Mouse (Mus musculus) mouse trophoblast stem cell (cell line): Measurements from ENCODE around the gene Ttc29.

Experiments used
- in situ Hi-C, 2 experiments: fragments of 300-500 bp; cut with MseI, MboI; formaldehyde crosslinking; loops; 2 replicates in 1 of 2; 3 replicates in 1 of 2; pipeline ENCODE4 v1.15.1; 2025

Ttc29 gene

DNA sequence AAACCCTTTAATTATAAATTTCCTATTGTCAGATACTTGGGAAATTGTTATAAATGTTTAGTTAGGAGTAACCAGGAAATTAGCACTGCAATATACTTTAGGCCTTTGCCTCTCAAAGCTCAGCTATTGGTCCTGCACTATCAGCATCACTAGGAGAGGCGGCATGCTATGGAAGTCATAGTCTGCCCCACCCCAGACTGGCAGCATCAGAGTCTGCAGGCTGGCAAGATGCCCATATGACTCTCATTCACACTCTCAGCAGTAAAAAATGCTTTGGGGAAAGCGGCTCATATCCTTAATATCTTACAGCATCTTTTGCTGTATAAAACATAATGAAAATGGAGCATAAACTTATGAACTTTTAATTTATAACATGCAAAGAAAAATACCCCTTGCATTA, 64.3 kb downstream of the Ttc29 start:
- in situ Hi-C loops = no loop called here

DNA sequence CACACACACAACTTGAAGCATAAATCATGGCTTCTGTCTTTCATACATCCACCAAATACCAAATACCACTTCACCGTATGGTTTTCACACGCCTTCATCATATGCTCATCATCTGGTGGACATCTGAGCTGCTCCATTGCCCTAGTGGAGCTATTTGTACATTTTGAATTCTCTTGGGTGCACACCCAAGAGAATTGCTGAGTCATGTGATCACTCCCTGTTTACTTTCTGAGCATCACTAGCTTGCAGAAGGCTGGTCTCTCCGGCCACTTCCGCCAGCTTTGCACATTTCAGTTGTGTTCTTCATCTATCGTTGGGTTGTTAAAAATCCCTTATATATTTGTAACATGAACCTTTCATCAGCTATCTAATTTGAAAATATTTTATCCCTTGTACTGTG, 65.5 kb downstream of the Ttc29 start:
- in situ Hi-C loops = no loop called here

DNA sequence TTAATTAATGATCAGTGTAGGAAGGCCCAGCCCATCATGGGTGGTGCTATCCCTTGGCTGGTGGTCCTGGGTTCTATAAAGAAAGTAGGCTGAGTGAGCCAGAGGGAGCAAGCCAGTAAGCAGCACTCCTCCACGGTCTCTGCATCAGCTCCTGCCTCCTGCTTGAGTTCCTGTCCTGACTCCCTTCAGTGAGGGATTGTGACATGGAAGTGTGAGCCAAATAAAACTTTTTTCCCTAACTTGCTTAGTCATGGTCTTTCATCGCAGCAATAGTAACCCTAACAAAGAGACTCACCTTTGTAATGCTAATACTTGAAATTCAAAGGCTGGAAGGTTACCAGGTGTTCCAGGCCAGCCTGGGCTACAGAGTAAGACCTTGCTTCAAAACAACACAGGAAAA, 71.7 kb downstream of the Ttc29 start:
- in situ Hi-C loops = no loop called here

DNA sequence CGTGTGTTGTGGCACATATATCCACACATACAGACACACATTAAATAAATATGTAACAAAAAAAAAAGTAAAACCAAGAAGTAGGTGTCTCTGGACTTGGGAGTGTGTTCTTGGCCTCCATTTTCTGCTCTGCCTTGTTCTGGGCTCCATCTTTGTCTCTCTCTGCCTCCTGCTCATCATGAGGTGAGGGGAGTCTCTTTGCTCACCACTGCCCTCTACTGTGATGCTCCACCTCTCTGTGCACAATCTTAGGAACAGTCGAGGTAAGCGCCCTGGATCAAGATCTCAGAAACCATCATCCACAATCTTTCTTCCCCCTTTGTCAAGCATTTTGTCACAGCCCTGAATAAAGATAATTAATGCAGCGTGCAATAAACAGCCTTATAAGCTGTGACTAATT, 72.3 kb downstream of the Ttc29 start:
- in situ Hi-C loops = no loop called here

DNA sequence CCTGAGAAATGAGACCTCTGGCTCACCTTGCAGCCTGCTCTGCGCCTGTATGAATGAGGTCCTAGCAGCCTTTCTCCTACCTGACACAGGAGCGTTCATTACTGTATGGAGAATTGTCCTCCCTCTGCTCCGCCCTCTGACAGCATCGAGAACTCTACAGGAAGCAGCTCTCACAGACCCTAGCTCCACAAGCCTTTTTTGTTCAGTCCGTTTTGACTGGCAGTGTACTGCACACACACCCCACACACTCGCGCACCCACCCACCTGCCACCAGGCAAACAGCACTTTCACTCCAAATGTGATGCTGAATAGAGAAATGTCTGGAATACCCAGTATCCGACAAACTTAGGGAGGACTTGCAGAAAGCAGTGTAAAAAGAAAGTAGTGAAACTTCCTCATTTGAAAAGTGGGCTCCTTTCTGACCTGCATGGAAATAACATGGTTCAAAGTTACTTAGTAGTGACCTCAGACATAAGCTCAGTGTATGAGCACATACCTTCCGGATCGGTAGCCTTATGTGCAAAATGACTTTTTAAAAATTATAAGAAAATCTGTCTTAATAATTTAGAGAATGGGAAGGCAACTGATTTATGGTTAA, 76.4 kb downstream of the Ttc29 start:
- in situ Hi-C loops = no loop called here

DNA sequence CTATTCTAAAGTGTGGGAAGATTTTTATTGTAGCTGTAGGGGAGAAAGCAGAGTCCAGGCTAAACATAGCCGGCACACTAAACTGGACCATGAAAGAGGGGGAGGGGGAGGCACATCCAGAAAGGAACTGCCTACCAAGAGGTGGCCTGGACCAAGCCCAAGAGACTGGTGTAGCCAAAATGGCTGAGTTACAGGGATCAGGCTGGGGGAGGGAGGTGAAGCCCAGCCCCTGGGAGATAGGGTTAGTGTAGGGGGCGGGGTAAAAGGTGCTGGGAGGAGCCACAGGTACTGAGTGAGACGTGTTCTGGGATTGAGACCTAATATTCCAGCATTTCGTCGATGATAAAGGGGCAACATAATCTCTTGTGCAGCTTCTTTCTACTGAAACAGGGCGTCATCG, 77.2 kb downstream of the Ttc29 start:
- in situ Hi-C loops = no loop called here

DNA sequence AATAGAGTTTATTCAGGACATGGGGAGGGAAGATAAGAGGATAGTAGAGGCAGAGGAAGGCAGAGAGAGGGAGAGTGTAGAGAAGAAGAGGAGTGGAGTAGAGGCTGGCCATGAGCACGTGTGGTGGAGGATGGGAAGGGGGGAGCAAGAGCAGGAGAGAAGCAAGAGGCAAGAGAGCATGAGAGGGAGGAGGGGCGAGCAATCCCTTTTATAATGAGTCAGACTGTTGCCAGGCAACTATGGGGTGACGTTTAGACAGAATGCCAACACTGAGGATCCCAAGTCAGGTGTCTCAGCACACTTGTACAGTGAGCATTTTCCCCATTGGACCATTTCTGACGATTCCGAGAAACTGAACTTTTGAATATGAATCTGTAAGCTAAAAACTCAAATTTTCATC, 82.4 kb downstream of the Ttc29 start:
- in situ Hi-C loops = no loop called here

DNA sequence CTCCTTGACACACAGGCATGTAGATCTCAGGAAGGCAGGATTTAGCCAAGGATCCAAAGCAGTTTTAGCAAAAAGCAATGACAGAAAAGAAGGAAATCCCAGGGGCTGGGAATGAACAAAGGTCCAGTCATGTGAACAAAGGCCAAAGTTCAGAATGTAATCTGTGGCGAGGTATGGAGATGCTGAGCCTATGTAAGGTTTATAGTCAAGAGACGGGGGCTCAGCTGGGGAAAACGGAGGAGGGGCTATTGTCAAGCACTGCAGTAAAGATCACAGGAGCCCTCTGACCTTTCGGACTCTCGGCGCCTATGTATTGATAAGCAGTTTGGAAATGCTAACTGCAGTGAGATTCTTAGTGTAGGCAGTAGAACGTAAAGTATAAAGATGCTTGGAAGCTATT, 90.5 kb downstream of the Ttc29 start:
- in situ Hi-C loops = no loop called here

DNA sequence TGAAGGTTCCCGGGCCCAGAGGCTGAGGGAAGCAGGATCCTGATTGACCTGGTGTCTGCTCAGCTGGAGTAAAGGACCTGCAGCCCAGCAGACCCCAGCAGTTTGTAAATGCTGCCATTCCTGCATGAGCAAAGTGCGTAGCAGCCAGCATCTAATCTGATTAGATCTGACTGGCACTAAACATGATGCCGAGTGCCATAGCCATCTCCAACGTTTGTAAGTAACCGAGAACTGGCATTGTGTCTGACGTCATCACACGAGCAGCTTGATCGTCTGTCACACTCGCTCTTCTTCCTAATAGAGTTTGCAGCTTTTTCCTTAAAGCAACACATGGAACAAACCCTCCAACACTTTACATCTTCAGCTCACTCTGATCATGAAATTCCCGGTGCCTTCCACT, 93.5 kb downstream of the Ttc29 start:
- in situ Hi-C loops = no loop called here

DNA sequence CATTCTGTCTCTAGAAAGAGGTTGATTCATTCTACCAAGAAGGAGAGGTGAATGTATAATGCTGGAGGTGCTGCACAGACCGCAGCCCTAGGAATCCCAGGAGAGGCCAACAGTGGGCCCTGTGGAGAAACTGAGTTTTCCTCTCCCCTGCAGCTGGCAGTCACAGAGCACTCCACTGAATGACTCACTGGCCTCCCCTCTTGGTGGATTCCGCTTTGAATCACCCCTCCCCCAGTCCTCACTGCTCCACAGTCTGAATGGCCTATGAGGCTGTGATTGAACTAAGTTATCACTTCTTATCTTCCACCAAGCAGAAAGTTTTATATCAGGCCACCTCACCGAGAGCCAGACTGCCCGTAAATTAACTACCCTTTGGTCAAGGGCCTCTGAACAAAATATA, 94.0 kb downstream of the Ttc29 start:
- in situ Hi-C loops = no loop called here

DNA sequence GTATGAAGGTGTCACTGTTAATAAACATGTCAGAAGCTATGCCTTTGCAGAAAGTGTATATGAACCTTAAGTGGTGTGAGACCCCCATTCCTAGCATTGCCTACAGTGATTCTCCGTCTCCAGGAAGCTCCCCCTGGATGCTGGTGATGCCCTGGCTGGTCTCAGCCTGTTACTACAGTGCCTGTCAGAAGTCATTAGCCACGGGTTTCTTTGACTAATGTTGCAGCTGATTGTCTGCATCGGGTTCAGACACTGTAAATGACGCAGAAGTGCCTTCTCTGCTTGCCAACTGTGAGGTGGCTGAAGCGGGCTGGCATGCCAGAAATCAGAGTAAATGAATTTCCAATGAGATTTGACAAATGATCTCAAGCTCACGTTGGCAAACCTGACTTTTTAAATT, 96.4 kb downstream of the Ttc29 start:
- in situ Hi-C loops = no loop called here

DNA sequence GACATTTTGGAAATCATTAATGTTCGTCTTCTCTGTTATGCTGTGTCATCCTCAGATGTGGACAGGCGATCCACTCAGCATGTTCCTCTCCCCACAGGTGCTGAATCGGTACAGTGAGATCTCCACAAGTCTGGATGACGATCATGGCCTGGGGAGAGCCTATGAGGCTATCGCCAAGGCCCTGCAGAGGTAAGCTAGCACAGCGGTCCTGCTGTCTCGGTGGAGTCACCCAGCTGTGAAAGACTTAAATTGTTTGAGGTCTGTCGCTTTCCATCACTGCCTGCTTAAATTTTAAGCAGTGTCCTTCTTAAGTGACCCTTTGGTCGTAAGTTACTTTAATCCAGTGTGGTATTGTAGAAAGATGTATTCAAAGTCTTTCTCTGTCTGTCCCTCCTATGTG, 102.5 kb downstream of the Ttc29 start:
- in situ Hi-C loops = no loop called here

DNA sequence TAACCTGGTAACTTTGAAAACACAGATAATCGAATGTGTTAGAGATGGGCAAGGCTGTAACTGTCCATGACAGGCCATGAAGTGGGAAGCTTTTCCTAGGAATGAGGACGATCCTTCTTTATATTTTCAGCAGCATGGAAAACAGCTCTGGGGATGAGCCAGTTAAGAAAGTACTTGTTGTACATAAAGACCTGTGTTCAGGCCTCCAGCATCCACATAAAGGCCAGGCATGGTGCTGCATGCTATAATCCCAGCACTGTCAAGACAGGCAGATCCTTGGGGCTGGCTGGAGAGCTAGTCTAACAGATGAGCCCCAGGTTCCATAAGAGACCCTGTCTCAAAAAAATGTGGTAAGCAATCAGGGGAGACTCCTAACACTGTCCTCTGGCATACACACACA, 104.6 kb downstream of the Ttc29 start:
- in situ Hi-C loops = no loop called here

DNA sequence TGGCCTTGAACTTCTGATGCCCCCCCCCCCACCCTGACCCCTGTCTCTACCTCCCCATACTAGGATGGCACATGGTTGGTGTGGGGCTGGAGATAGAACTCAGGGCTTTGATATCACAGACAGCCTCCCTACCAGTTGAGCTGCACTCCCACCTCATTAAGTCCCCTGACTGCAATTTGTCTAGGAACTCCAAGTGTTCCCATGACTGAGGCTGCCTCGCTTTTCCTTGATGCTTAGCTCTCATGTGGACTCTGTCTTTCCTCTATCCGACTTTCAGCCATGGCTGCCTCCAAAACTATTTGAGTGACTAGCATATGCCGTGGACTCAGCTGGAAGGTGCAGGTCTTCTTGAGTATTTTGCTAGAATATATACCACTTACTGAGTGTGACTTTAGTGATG, 110.3 kb downstream of the Ttc29 start:
- in situ Hi-C loops = no loop called here

DNA sequence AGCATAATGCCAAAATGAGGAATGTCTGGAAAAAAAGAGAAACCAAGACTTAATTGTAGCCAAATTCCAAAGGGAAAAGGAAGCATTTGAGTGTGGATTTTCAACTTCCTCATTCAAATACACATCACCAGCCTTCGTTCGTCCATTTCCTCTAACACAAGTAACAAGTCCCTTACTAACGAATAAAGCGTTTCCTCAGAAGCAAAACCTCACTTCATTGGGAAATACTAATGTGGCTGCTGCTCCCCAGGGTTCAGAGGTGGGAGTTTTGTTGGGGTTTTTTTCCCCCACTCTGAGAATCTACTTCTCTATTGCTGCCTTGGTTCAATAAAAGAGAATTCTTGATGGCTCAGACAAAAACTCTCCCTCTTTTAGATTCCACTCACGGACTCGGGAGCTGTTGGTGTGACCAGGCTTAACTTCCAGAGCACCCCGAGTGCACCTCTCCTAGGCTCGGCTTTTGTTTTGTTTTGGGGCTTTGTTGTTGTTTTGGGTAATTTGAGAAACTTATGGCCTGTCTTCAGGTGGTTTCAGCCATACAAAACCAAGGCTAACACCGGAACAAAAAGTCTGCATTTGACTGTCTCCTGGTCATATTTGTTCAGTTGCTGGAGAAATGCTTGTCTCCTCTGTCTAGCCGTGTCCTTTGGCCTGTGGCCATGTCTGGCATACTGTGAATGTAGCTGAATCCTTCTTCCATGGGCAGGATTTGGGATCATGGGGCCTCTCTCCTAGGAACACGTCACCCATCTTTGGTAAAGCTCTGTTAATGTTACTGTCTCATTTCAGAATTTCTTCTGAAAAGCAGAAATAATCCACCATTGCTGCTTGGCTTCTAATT, 127.8 kb downstream of the Ttc29 start:
- in situ Hi-C loops = no loop called here

DNA sequence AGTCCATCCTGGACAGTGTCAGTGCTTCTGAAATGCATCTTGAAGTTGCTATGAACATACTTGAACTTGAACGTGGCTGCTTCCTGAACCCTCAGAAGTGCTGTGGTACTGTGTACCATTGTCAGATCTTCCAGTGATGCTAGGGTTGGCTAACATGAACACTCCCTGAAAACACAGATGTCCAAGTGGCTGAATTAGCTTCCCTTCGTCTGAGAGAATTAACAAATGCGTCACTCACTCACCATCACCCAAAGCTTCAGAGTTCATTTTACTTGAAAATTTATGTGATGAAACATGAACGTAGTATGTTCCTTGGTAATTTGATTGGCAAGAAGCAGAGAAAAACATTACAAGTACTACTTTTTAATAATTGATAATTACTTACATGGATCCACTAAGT, 129.1 kb downstream of the Ttc29 start:
- in situ Hi-C loops = no loop called here

DNA sequence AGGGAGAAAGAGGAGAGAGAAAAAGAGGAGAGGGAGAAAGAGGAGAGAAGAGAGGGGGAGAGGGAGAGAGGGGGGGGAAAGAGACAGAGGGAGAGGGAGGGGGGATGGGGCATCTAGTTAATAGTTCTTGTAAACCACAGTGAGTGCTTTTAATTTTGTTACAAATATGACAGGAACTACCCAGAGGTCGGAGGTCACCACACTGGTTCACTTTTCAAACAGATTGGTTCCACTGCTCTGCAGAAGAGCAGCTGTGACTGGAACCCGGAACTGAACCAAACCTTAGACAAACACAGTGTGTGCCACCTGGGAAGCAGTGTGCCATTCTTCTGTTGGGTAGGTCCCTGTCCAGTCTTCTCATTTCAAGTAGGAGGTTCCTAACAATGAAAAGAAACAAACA, 130.9 kb downstream of the Ttc29 start:
- in situ Hi-C loops = no loop called here

DNA sequence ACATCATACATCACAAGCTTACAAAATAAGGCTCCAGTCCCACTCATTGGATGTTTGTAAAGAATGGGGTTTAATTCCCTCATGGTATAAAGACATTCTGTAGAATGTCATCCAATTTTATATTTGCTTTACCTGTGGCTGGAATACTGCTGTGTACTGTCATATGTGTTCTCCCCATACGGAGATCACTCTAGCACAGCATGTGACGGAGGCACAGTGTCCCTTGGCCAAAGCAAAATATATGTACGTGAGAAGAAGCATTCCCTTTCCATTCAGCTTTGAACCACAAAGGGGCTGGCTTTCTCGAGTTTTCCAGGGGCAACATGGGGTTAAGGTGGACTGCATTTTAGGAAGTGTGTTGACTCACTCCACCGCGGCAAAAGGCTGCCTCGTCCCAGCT, 132.6 kb downstream of the Ttc29 start:
- in situ Hi-C loops = no loop called here

DNA sequence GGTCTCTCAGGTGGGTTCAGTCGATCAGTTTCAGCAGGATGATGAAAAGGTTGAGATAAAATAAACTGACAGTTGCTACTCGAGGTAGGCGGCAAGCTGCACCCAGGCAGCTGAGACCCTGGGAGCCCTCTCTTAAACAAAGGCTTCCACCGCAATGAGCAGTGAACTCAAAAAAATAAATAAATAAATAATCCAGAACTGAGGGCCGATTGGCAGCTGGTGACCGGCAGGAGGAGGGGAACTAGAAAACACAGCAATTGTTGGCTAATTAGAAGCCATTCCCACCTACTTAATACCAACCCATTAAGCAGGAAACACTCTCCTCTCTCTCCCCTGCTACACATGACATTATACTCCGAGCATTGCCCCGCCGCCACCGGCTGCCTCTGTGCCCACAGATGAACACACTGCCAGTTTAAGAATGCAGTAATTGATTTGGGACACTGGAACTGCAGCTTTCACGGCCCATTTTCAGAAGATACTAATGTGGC, 133.1 kb downstream of the Ttc29 start:
- in situ Hi-C loops = no loop called here

DNA sequence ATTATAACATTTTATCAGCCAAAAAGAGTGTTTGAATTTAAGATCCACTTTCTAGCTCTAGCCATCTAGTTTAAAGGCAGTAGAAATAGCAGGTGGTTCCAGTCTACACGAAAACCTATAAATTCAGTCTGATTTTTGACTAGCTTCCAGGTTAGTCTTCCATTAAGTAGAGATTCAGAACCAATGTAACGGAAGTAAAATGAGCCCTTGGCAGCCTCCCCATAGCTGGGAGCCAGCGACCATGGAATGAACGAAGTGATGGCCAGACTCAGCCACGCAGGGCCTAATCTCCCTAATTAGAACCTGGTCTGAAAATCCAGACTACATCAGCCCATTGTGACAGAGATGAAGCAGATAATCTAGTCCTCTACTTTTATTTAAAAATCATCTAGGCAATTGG, 140.8 kb downstream of the Ttc29 start:
- in situ Hi-C loops = no loop called here

DNA sequence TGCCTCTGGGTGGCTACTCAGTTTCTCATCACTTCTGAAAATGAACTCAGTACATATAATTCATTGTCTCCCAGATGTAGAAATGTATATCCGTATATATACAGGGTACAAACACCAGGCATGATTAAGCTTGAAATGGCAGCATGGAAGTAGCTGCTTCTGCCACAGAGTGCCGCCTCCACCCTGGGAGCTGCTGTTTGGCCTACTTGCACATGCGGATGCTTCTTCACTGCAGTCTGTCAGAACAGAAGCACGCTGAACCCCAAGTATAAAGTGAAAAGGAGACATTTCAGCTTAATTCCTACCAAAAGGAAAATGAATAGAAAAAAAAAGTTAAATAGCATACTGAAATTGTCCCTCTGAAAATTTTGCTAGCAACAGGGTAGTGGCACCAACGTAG, 141.7 kb downstream of the Ttc29 start:
- in situ Hi-C loops = no loop called here

DNA sequence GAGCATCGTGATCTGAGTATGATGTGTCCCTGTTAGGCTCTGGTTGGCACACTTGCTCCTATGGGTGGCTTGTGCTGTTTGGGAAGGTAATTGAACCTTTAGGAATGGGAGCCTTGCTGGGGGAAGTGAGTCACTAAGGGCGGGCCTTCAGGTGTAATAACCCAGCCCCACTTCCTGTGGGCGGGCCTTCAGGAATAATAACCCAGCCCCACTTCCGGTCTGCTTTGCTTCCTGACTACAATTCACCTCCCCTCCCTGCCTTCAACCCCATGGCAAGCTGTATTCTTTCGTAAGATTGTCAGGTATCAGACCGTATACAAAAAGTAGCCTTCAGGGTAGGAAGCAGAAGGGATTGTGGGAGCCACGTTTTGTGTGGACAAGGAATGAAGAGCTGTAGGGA, 177.7 kb downstream of the Ttc29 start:
- in situ Hi-C loops = no loop called here

DNA sequence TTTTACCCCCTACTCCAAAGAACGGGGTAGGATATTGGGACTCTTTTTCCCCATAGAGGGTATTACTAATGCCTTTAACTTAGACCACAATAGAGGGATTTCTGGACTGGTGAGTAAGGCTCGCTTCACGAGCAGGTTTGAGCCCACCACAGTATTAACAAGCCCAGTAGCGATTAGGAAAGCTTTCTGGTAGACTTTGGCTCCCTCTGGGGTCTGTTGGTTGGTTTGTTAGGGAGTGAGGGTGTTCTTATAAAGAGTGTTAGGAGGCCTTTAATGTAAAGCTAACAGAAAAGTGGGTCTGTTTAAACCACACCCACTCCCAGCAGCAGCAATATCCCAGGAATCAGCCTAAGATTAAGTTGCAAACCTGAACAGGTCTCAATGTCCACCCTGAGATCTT, 206.2 kb downstream of the Ttc29 start:
- in situ Hi-C loops = no loop called here

DNA sequence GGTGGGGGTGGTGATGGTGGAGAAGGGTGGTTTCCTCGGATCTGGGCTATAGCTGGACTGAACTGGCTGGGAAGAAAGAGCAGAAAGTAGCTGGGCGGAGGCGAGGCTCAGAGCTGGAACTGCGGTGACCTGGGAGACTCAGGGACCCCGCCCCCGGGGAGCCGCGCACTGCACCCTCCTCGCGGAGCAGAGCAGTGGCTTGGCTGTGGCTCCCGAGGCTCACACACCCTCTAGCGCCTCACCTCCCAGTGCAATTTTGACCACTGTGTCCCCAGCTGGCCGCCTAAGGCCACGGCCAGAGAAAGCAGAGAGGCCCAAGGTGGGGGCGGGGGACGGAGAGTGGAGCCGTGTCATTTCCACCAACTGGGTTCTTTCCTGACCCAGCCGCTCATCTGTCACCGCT, 207.0 kb downstream of the Ttc29 start:
- in situ Hi-C loops = no loop called here
